Mouse (Mus musculus) thymus, adult 2 months (tissue): ENCODE data around the gene Gprin1. TPM values are rescaled to one million over a fixed set of nuclear protein-coding genes. Genes with fewer than 3 reads are reported as not detected.
"Not testable (repeated sequence)": the region's sequence is repeated elsewhere in the genome, so short reads cannot be mapped to it uniquely, and the experiment has no call there.

Experiments used
- DNase-seq: peaks from one replicate; pipeline ENCODE4 v3.0.0; 2021
- H3K27ac ChIP-seq: fragments of 200-500 bp; 2 replicates; pipeline ENCODE4 v1.5.1; 2012; ENCODE audit warnings: low read length, control low read depth; ENCODE audit not compliant: control insufficient read depth, insufficient read depth
- H3K27me3 ChIP-seq: fragments of 200-500 bp; 2 replicates; pipeline ENCODE4 v1.6.1; 2012; ENCODE audit warnings: mild to moderate bottlenecking, low read length, moderate library complexity, mixed read lengths; ENCODE audit not compliant: control insufficient read depth, insufficient read depth
- H3K36me3 ChIP-seq: fragments of 200-500 bp; 2 replicates; pipeline ENCODE4 v1.6.1; 2012; ENCODE audit warnings: mild to moderate bottlenecking, low read length, moderate library complexity; ENCODE audit not compliant: control insufficient read depth, insufficient read depth
- H3K4me1 ChIP-seq: fragments of 200-500 bp; replicated peaks from 2 replicates; pipeline ENCODE4 v1.6.1; 2012; ENCODE audit warnings: low read length; ENCODE audit not compliant: control insufficient read depth, insufficient read depth
- H3K4me3 ChIP-seq: fragments of 200-500 bp; 2 replicates; pipeline ENCODE4 v1.5.1; 2012; ENCODE audit warnings: mild to moderate bottlenecking, low read length, control low read depth, moderate library complexity; ENCODE audit not compliant: control insufficient read depth, insufficient read depth
- CTCF ChIP-seq: fragments of 200-500 bp; IDR thresholded peaks from 2 replicates; pipeline ENCODE4 v1.5.1; 2012; ENCODE audit warnings: mild to moderate bottlenecking, control low read depth, low read length, moderate library complexity, borderline replicate concordance; ENCODE audit not compliant: control insufficient read depth, poor library complexity, insufficient read depth; ENCODE audit errors: extremely low read depth
- POLR2A ChIP-seq: fragments of 200-500 bp; IDR thresholded peaks from 2 replicates; pipeline ENCODE4 v1.6.1; 2012; ENCODE audit warnings: mild to moderate bottlenecking, low read length, control low read depth, moderate library complexity; ENCODE audit not compliant: control insufficient read depth, poor library complexity, insufficient read depth; ENCODE audit errors: extremely low read depth
- WGBS: fragments of 180-500 bp; shearing (Covaris S2); methylation state at CpG from one replicate; pipeline ENCODE4 v1.1.7; 2018; 5-methylcytosine and 5-hydroxymethylcytosine counted together
- polyA plus RNA-seq: library from polyadenylated mRNA; depleted of rRNA; stranded (reverse); fragments of >200 nt; gene quantifications from 2 replicates; pipeline ENCODE4 v1.2.3, GENCODE M21; 2012

The Gprin1 gene
- polyA plus RNA-seq, 1 experiment: 0.19 TPM

DNA sequence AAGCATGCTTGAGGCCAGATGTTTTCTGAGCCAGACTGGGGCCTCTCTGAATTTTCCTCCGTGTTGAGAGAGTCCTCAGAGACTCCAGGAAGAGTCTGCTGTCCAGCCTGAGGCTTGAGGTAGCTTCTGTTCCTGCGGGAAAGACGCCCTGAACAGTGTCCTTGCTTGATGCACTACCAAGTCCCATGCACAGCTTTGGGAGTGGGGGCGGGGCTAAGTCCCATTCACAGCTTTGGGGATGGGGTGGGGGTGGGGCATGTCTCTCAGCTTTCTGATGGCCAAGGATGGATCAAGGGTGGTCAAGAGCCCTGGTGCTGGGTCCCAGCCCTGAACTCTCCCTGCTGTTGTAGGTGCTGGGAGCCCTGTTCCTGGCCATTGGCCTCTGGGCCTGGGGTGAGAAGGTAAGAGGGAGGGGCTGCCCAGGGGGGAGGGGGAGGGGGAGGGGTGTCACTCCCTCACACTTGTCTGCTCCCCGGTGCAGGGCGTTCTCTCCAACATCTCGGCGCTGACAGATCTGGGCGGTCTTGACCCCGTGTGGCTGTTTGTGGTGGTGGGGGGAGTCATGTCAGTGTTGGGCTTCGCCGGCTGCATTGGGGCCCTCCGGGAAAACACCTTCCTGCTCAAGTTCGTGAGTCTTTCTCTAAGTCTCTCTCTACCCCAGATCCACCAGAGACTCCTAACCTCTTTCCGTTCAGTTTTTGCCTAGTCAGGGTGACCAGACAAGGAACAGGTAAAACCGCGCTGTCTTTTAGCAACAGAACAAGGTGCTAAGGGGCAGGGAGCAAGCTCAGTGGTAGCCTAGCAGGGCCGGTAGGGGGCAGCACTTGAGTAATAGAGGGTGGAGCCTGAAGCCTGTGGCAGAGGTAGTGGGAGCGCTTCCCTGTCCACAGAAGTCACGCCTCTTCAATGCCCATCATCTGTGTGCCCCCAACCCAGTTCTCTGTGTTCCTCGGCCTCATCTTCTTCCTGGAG is 42.9 kb upstream of the Gprin1 start:
- no peak overlapping the region for H3K4me3 ChIP-seq
- WGBS: 35% methylated on average over 21 of the region's 21 CpGs
- DNase-seq: no peak
- peaks cover 9% of the 10 kb centered on the region for H3K4me1 ChIP-seq
- no peak overlapping the region for H3K27ac ChIP-seq
- no peaks in the 10 kb centered on the region for H3K36me3 ChIP-seq
- no peak for TF ChIP-seq CTCF
- TF ChIP-seq POLR2A: no peak
- H3K27me3 ChIP-seq: peaks cover 6% of the 10 kb centered on the region

DNA sequence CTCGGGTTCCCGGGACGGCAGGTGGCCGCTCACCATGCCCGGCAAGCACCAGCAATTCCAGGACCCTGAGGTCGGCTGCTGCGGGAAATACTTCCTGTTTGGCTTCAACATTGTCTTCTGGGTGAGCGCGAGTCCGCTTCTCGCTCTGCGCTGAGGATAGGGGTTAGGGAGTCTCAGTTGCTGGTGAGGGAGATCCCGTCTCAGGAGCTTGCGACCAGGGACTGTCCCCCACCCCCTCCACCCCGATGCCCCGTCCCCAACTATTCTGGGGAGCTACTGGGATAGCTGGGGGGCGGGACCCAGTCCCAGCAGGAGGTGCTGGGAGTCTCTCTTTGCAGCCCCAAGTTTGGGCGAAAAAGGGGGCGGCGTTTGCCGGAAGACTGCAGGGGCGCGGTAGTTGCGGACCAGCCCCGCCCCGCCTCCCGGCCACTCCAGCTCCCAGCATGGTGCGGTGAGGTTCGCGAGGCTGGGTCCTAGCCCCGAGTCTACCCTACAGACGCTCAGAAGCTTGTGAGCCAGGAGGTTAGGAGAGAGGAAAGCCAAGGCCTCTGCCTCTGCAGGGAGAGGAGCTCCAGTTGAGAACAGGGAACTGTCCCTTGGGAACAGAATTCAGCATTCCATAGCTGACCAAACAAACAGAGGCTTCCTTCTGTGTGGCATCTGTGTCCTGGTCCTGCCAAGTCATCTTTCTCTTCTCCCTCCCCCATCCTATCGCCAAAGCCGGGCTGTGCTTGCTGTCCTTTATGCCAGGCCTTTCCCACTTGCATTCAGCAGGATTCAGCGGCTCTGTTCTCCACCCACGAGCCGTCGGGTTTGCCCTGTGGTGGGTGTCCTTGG is 40.1 kb upstream of the Gprin1 start:
- TF ChIP-seq POLR2A (no peak), CTCF (no peak)
- WGBS: 4% methylated on average over 38 of the region's 38 CpGs
- Histone ChIP-seq H3K4me3 (peak overlapping the region; percentile 38), H3K27me3 (peaks cover 6% of the 10 kb centered on the region), H3K4me1 (peaks cover 9% of the 10 kb centered on the region), H3K27ac (no peak overlapping the region), H3K36me3 (no peaks in the 10 kb centered on the region)
- DNase-seq: no peak

GRCm38 (mm10) chr13:54788740-54789560 is 39.3 kb upstream of the Gprin1 start, which contains the start of gene Tspan17:
Gene Tspan17, plus strand, starts transcription at chr13:54789377.
- Histone ChIP-seq H3K4me3 (peak within 1 kb of the TSS; percentile 38), H3K27me3 (peaks cover 6% of the 10 kb centered on the region), H3K36me3 (no peaks in the 10 kb centered on the region), H3K27ac (no peak within 1 kb of the TSS), H3K4me1 (peaks cover 9% of the 10 kb centered on the region)
- DNase-seq: peak; percentile 43
- 3% methylated on average over 45 of the region's 49 CpGs for WGBS
- TF ChIP-seq POLR2A (no peak), CTCF (no peak)

- H3K4me3 ChIP-seq, DNase-seq, H3K27me3 ChIP-seq, H3K36me3 ChIP-seq, H3K4me1 ChIP-seq, H3K27ac ChIP-seq: not testable (repeated sequence)
- 73% methylated on average over 2 of the region's 2 CpGs for WGBS
Measured at GRCm38 (mm10) chr13:54787591-54787990, 37.9 kb upstream of the Gprin1 start.

DNA sequence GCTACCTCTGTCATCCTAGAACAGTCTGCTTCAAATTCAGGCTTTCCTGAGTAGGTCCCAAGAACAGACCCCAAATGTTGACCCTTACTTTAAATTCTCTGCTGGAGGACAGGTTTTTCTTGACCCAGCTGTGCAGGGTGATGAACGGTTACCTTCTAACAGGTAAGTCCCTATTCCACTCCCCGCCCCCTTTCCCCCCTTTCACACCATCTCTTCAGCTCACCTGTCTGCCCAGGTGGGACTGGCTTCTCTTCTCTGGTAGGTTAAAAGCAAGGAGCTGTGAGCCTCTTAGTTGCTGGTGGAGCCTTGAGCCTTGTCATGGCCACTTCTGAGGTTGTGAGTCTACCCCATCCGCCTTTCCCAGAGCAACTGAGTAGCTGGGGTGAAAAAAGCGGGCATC is 34.0 kb upstream of the Gprin1 start, which contains the start of gene Eif4e1b:
TSS of gene Eif4e1b (plus strand) at position 301 of the 400 bp plus-strand sequence.
- H3K27me3 ChIP-seq: no peaks in the 10 kb centered on the region
- H3K36me3 ChIP-seq: no peaks in the 10 kb centered on the region
- H3K27ac ChIP-seq: no peak within 1 kb of the TSS
- TF ChIP-seq CTCF (no peak), POLR2A (no peak)
- no peaks in the 10 kb centered on the region for H3K4me1 ChIP-seq
- H3K4me3 ChIP-seq: no peak within 1 kb of the TSS
- no peak for DNase-seq
- 85% methylated on average over 4 of the region's 4 CpGs for WGBS

DNA sequence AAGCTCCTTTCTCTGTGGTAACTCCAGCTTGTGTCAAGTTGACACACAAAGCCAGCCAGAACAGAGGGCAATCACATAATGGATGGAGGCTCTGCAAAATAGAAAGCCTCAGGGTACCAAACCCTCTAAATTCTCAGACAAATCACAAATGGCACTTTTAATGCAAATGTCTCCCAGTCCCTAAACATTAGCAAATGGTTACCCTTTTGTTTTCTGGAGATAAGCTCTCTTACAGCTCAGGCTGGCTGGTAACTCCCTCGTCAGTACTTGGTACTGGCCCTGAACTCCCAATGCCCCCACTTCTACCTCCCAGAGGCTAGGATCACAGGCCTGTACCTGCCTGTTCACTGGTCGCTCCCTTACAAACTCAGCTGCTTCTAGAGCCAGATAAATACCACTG is 33.6 kb upstream of the Gprin1 start:
- Histone ChIP-seq H3K27ac (no peak overlapping the region), H3K27me3 (no peaks in the 10 kb centered on the region), H3K4me1 (no peaks in the 10 kb centered on the region), H3K36me3 (no peaks in the 10 kb centered on the region), H3K4me3 (no peak overlapping the region)
- WGBS: 75% methylated on average over 2 of the region's 2 CpGs
- TF ChIP-seq POLR2A: no peak
- TF ChIP-seq CTCF: no peak
- no peak for DNase-seq
